Mouse (Mus musculus) small intestine, adult 2 months (tissue): ENCODE measurements around the gene Higd1c. TPM values are rescaled to one million over a fixed set of nuclear protein-coding genes. Genes with fewer than 3 reads are reported as not detected.

Experiments used
- H3K27ac ChIP-seq: fragments of 200-500 bp; 2 replicates; pipeline ENCODE4 v1.5.1; 2012; ENCODE audit warnings: low read depth, low read length, control low read depth, inconsistent platforms; ENCODE audit not compliant: insufficient read depth
- H3K27me3 ChIP-seq: fragments of 200-500 bp; 2 replicates; pipeline ENCODE4 v1.6.1; 2012; ENCODE audit warnings: mild to moderate bottlenecking, moderate library complexity, low read length, inconsistent platforms; ENCODE audit not compliant: control insufficient read depth, insufficient read depth
- H3K36me3 ChIP-seq: fragments of 200-500 bp; 2 replicates; pipeline ENCODE4 v1.6.1; 2012; ENCODE audit warnings: mild to moderate bottlenecking, low read length, control low read depth, inconsistent platforms; ENCODE audit not compliant: control insufficient read depth, insufficient read depth
- H3K4me1 ChIP-seq: fragments of 200-500 bp; 2 replicates; pipeline ENCODE4 v1.6.1; 2012; ENCODE audit warnings: low read length, inconsistent platforms, mixed read lengths; ENCODE audit not compliant: control insufficient read depth, insufficient read depth, insufficient read length
- H3K4me3 ChIP-seq: fragments of 200-500 bp; 2 replicates; pipeline ENCODE4 v1.5.1; 2012; ENCODE audit warnings: low read depth, mild to moderate bottlenecking, control low read depth, inconsistent platforms, low read length, moderate library complexity
- CTCF ChIP-seq: fragments of 200-500 bp; IDR thresholded peaks from 2 replicates; pipeline ENCODE4 v1.5.1; 2012; ENCODE audit warnings: low read depth, mild to moderate bottlenecking, control low read depth, inconsistent platforms, low read length, moderate library complexity, mixed read lengths; ENCODE audit not compliant: insufficient replicate concordance, insufficient read length; ENCODE audit errors: extremely low read depth
- POLR2A ChIP-seq: fragments of 200-500 bp; IDR thresholded peaks from 2 replicates; pipeline ENCODE4 v1.6.1; 2012; ENCODE audit warnings: low read depth, mild to moderate bottlenecking, control low read depth, inconsistent platforms, low read length, moderate library complexity
- WGBS: fragments of 180-500 bp; shearing (Covaris S2); methylation state at CpG from one replicate; pipeline ENCODE4 v1.1.7; 2018; 5-methylcytosine and 5-hydroxymethylcytosine counted together
- polyA plus RNA-seq: library from polyadenylated mRNA; depleted of rRNA; stranded (reverse); fragments of >200 nt; gene quantifications from 2 replicates; pipeline ENCODE4 v1.2.3, GENCODE M21; 2012

Higd1c gene
- polyA plus RNA-seq, 1 experiment = not detected

DNA sequence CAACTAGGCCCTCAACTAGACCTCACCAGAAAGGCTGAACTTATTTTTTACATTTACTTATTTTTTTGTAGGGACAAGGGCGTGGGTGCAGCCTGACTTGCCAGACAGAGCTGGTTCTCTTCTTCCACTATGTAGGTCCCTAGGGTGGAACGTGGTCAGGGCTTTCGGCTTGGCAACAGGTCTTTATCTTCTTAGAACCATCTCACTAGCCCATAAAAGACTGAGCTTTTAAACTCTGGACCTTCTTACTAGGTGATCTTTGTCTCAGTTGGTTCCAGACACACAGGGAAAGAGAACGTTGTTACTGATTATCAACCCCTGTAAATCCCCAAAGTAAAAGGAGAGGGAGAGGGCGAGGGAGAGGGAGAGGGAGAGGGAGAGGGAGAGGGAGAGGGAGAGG lies 49.0 kb downstream of the Higd1c start:
- Histone ChIP-seq H3K4me1 (peaks cover 23% of the 10 kb centered on the region), H3K36me3 (peaks cover 21% of the 10 kb centered on the region), H3K27me3 (no peaks in the 10 kb centered on the region), H3K4me3 (no peak overlapping the region), H3K27ac (peak overlapping the region; percentile 84)
- TF ChIP-seq CTCF (no peak), POLR2A (no peak)
- WGBS = 41% methylated on average over 4 of the region's 5 CpGs

DNA sequence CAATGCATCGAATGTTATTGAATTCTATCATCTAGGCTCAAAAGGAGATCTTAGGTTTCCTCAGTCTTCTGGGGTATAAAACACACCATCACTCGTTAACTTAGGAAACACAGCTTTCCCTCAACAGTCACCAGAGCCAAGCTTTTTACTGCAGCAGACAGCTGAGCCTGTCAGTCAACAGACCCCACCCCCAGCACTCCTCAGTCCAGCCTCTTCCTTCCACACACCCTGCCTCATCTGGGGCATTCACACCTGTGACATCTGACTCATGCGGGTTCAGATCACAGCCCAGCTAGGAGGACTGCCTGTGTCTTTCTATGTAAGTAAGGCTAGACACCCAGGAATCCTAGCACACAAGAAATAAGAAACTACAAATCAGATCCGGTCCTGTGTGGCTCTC lies 49.7 kb downstream of the Higd1c start:
- Histone ChIP-seq H3K4me3 (no peak overlapping the region), H3K4me1 (peaks cover 23% of the 10 kb centered on the region), H3K27me3 (no peaks in the 10 kb centered on the region), H3K36me3 (peaks cover 17% of the 10 kb centered on the region), H3K27ac (peak overlapping the region; percentile 69)
- TF ChIP-seq CTCF (no peak), POLR2A (no peak)
- WGBS = 34% methylated on average over 4 of the region's 4 CpGs

DNA sequence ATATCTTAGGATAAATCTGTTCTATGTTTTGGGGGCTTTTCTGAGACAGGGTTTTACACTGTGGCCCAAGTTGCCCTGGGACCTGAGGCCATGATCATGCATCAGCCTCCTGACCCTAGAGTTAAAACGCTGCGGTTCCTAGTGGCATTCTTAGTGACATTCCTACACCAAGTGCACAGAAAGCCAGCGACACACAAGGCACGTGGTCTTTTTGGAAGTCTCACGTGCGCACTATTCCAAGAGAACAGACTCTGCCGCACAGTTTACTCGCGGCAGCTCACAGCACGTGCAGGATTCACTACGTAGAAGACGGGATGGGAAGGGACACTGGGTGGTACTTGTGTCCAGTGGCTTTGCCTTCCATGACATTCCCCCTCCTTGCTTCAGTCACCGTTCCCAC lies 50.6 kb downstream of the Higd1c start:
- 93% methylated on average over 13 of the region's 13 CpGs for WGBS
- no peaks in the 10 kb centered on the region for H3K27me3 ChIP-seq
- H3K4me3 ChIP-seq = no peak overlapping the region
- TF ChIP-seq POLR2A = no peak
- no peak for TF ChIP-seq CTCF
- H3K27ac ChIP-seq = no peak overlapping the region
- H3K4me1 ChIP-seq = peaks cover 29% of the 10 kb centered on the region
- peaks cover 10% of the 10 kb centered on the region for H3K36me3 ChIP-seq

DNA sequence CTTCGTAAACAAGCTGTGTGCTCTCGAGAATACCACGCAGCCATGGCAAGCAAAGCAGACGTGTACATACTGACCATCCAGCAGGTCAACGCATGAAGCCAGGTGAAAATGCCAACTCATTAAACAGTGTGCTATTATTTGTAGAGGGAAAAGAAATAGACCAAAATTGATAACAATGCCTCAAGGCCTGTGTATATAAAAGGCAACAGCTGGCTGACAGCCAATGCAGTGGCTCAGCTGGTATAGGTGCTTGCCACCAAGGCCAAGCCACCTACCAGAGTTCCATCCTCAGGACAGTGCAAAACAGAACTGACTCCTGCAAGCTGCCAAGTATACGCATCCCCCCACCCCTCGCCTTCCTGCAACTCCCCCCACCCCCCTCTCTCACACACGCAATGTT lies 51.3 kb downstream of the Higd1c start:
- no peak overlapping the region for H3K4me3 ChIP-seq
- peaks cover 4% of the 10 kb centered on the region; the same call in 1 of the 2 replicates for H3K36me3 ChIP-seq
- peak; percentile 32; the same call in 1 of the 2 replicates for TF ChIP-seq POLR2A
- TF ChIP-seq CTCF = no peak
- H3K27me3 ChIP-seq = no peaks in the 10 kb centered on the region
- 64% methylated on average over 8 of the region's 8 CpGs for WGBS
- H3K4me1 ChIP-seq = peaks cover 27% of the 10 kb centered on the region
- no peak overlapping the region for H3K27ac ChIP-seq

DNA sequence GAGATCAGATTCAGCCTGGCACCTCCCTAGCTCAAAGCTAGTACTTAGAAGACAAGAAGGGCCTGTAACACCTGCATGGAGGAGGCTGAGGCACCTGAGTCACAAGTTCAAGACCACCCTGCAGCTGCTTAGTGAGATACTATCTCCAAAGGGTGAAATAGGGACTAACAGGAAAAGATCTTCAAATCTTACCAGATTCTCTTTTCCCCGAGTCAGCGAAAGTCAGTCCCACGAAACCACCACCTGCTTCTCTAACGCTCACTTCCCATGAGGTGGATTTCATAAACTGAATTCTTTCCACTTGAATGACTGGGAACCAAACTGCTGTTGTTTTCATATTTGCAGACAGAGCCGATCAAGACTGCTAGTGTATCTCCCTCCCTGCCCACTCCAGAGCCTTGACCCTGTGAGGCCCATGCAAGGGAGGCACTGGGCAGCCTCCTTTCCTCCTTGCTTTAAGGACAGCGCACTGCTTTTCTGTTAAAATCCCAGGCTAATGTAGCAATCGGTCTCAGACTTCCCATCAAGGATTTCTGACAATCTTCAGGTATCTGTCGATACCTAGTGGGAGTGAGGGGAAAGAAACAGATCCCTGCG lies 53.6 kb downstream of the Higd1c start:
- Histone ChIP-seq H3K27ac (no peak overlapping the region), H3K4me3 (no peak overlapping the region), H3K27me3 (no peaks in the 10 kb centered on the region), H3K36me3 (0 out of 2 replicates have a peak, but pooled peaks cover 4% of the 10 kb centered on the region), H3K4me1 (peaks cover 23% of the 10 kb centered on the region)
- TF ChIP-seq CTCF (no peak), POLR2A (no peak)
- 83% methylated on average over 9 of the region's 9 CpGs for WGBS

DNA sequence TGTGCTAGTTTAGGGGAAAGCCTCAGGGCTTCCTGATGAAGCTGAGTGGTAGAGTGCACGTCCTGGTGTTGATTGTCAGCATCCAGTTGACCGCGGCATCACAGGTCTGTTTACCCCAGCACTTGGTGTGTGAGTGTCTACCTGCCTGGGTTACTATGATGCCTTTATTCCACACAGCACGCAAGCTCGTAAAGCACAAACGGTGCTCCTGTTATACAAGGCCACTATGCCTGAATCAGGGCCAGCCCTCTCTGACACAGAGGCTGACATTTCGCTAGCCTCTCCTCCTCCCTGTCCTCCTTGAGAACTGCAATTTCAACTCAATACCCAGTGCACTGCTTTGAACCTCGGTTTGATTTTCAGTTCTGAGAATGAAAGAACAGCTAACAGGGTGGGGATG lies 55.0 kb downstream of the Higd1c start:
- H3K27ac ChIP-seq = peak overlapping the region; percentile 94; the same call in 1 of the 2 replicates
- H3K4me1 ChIP-seq = peaks cover 23% of the 10 kb centered on the region

DNA sequence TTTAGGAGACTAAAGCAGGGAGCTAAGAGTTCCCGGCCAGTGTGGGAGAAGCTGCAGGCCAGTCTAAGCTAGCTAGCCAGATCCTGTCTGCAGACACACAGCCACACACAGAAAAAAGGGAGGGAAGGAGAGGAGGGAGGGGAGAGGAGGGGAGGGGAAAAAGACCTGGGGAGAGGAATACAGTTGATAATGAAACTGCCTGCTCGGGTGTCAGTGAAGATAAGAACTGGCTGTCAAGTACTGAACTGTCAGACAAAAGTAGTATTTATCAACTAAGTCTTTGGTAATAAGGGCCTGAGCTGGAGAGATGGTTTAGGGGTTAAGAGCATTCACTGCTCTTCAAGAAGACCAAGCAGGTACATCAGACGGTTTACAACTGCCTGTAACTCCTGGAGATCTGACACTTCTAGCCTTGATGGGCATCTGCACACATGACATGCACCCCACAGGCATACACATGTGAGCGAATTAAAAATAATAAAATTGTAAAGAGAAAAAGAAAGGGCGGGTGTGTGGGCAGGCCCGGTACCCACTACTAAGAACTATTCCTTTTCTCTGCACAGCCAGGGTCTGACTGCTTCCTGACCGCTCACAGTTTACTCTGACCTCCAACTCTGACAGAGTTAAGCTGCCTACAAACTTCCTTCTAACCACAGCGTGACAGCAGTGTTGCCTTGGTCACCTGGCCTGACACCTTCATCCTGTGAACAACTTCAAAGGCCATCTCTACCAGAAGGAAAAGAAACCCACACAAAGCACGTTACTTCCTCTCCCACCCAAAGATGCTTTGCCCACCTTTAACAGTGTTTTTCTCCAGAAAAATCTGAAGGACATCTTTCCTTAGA lies 55.8 kb downstream of the Higd1c start:
- TF ChIP-seq POLR2A (no peak), CTCF (no peak)
- H3K4me1 ChIP-seq = peaks cover 20% of the 10 kb centered on the region
- H3K36me3 ChIP-seq = 0 out of 2 replicates have a peak, but pooled peaks cover 4% of the 10 kb centered on the region
- peak overlapping the region; percentile 19; the same call in 1 of the 2 replicates for H3K4me3 ChIP-seq
- no peaks in the 10 kb centered on the region for H3K27me3 ChIP-seq
- peak overlapping the region; percentile 94 for H3K27ac ChIP-seq
- WGBS = 18% methylated on average over 9 of the region's 9 CpGs

More for the DNA sequence above, 55.0 kb downstream of the Higd1c start:
- 0 out of 2 replicates have a peak, but pooled peaks cover 4% of the 10 kb centered on the region for H3K36me3 ChIP-seq
- no peak for TF ChIP-seq POLR2A
- TF ChIP-seq CTCF = no peak
- H3K27me3 ChIP-seq = no peaks in the 10 kb centered on the region
- 39% methylated on average over 8 of the region's 8 CpGs for WGBS
- no peak overlapping the region for H3K4me3 ChIP-seq
